Mouse (Mus musculus) embryonic facial prominence, embryonic 15.5 days (tissue): ENCODE results near the gene Npvf. TPM values are rescaled to one million over a fixed set of nuclear protein-coding genes. Genes with fewer than 3 reads are reported as not detected.
A peak's percentile ranks its signal among the peaks of the same experiment; 100 is the strongest.

Experiments
- ATAC-seq: fragments of 200-750 bp; cut with Nextera tagmentation; 2 replicates; pipeline ENCODE4 v1.8.0; 2017; ENCODE audit warnings: low read depth, moderate TSS enrichment; ENCODE audit not compliant: insufficient number of reproducible peaks, low FRiP score, low TSS enrichment
- H3K27ac ChIP-seq: fragments of 300-500 bp; sonication (generic); replicated peaks from 2 replicates; pipeline ENCODE4 v1.5.1; 2015; ENCODE audit warnings: mild to moderate bottlenecking, inconsistent platforms
- H3K27me3 ChIP-seq: fragments of 300-500 bp; sonication (generic); 2 replicates; pipeline ENCODE4 v1.6.1; 2015; ENCODE audit warnings: inconsistent platforms
- H3K36me3 ChIP-seq: fragments of 300-500 bp; sonication (generic); 2 replicates; pipeline ENCODE4 v1.6.1; 2015; ENCODE audit warnings: mild to moderate bottlenecking, inconsistent platforms
- H3K4me1 ChIP-seq: fragments of 300-500 bp; sonication (generic); 2 replicates; pipeline ENCODE4 v1.6.1; 2015; ENCODE audit warnings: inconsistent platforms
- H3K4me2 ChIP-seq: fragments of 300-500 bp; sonication (generic); replicated peaks from 2 replicates; pipeline ENCODE4 v1.6.1; 2015; ENCODE audit warnings: mild to moderate bottlenecking, inconsistent platforms
- H3K4me3 ChIP-seq: fragments of 300-500 bp; sonication (generic); replicated peaks from 2 replicates; pipeline ENCODE4 v1.5.1; 2015; ENCODE audit warnings: mild to moderate bottlenecking, inconsistent platforms
- H3K9ac ChIP-seq: fragments of 300-500 bp; sonication (generic); 2 replicates; pipeline ENCODE4 v1.6.1; 2015; ENCODE audit warnings: inconsistent platforms
- H3K9me3 ChIP-seq: fragments of 300-500 bp; sonication (generic); replicated peaks from 2 replicates; pipeline ENCODE4 v1.6.1; 2016; ENCODE audit warnings: inconsistent platforms
- WGBS: fragments of 180-500 bp; shearing (Covaris S2); methylation state at CpG from one replicate; pipeline ENCODE4 v1.1.7; 2015; 5-methylcytosine and 5-hydroxymethylcytosine counted together
- polyA plus RNA-seq: library from polyadenylated mRNA; unstranded; fragments of >200 nt; fragmentation: Nextera tagmentation; extraction: Ambion mirVana; gene quantifications from 2 replicates; pipeline ENCODE4 v1.2.1, GENCODE M21; 2015

The Npvf gene
- polyA plus RNA-seq, 1 experiment from 2014 or later: not detected

- Histone ChIP-seq H3K27ac (no peak overlapping the region), H3K27me3 (no peaks in the 10 kb centered on the region), H3K4me3 (no peak overlapping the region), H3K4me2 (no peak overlapping the region), H3K9ac (no peak overlapping the region), H3K36me3 (no peaks in the 10 kb centered on the region), H3K4me1 (peaks cover 14% of the 10 kb centered on the region), H3K9me3 (no peaks in the 10 kb centered on the region)
- no peak for ATAC-seq
- 90% methylated on average over 3 of the region's 3 CpGs for WGBS
Measured at GRCm38 (mm10) chr6:50664193-50664592, 10.0 kb upstream of the Npvf start.

GRCm38 (mm10) chr6:50662925-50663583 is 8.8 kb upstream of the Npvf start:
- Histone ChIP-seq H3K4me1 (peaks cover 17% of the 10 kb centered on the region), H3K36me3 (no peaks in the 10 kb centered on the region), H3K27me3 (no peaks in the 10 kb centered on the region), H3K4me3 (no peak overlapping the region), H3K4me2 (no peak overlapping the region), H3K27ac (no peak overlapping the region), H3K9ac (no peak overlapping the region), H3K9me3 (no peaks in the 10 kb centered on the region)
- 47% methylated on average over 12 of the region's 12 CpGs for WGBS
- no peak for ATAC-seq

- Histone ChIP-seq H3K4me3 (no peak overlapping the region), H3K4me1 (peaks cover 17% of the 10 kb centered on the region), H3K36me3 (no peaks in the 10 kb centered on the region), H3K27me3 (no peaks in the 10 kb centered on the region), H3K27ac (no peak overlapping the region), H3K9ac (no peak overlapping the region), H3K9me3 (no peaks in the 10 kb centered on the region), H3K4me2 (no peak overlapping the region)
- ATAC-seq: no peak
- WGBS: 62% methylated on average over 7 of the region's 7 CpGs
Measured at GRCm38 (mm10) chr6:50661729-50662128, 7.5 kb upstream of the Npvf start.

GRCm38 (mm10) chr6:50658466-50658865 is 4.2 kb upstream of the Npvf start:
- Histone ChIP-seq H3K9me3 (no peaks in the 10 kb centered on the region), H3K4me2 (no peak overlapping the region), H3K27me3 (no peaks in the 10 kb centered on the region), H3K9ac (no peak overlapping the region), H3K4me1 (peaks cover 17% of the 10 kb centered on the region), H3K36me3 (no peaks in the 10 kb centered on the region), H3K4me3 (no peak overlapping the region), H3K27ac (peak overlapping the region; percentile 63)
- no peak for ATAC-seq
- WGBS: 17% methylated on average over 3 of the region's 3 CpGs

GRCm38 (mm10) chr6:50658018-50658417 is 3.8 kb upstream of the Npvf start:
- peaks cover 15% of the 10 kb centered on the region for H3K4me1 ChIP-seq
- ATAC-seq: no peak
- H3K36me3 ChIP-seq: no peaks in the 10 kb centered on the region
- H3K27me3 ChIP-seq: no peaks in the 10 kb centered on the region
- H3K9ac ChIP-seq: no peak overlapping the region
- H3K27ac ChIP-seq: no peak overlapping the region
- H3K9me3 ChIP-seq: no peaks in the 10 kb centered on the region
- whole genome bisulfite sequencing: 70% methylated on average over 5 of the region's 5 CpGs
- no peak overlapping the region for H3K4me3 ChIP-seq
- H3K4me2 ChIP-seq: no peak overlapping the region

- Histone ChIP-seq H3K4me1 (peaks cover 8% of the 10 kb centered on the region), H3K9ac (no peak overlapping the region), H3K9me3 (no peaks in the 10 kb centered on the region), H3K36me3 (no peaks in the 10 kb centered on the region), H3K27ac (no peak overlapping the region), H3K4me3 (no peak overlapping the region), H3K4me2 (no peak overlapping the region), H3K27me3 (no peaks in the 10 kb centered on the region)
- ATAC-seq: no peak
- WGBS: 83% methylated on average over 1 of the region's 1 CpGs
Measured at GRCm38 (mm10) chr6:50656426-50656825, 2.2 kb upstream of the Npvf start.

GRCm38 (mm10) chr6:50655925-50656324 is 1.7 kb upstream of the Npvf start:
- ATAC-seq: no peak
- Histone ChIP-seq H3K4me2 (no peak overlapping the region), H3K9ac (no peak overlapping the region), H3K4me3 (no peak overlapping the region), H3K36me3 (no peaks in the 10 kb centered on the region), H3K9me3 (no peaks in the 10 kb centered on the region), H3K4me1 (peaks cover 4% of the 10 kb centered on the region; the same call in 1 of the 2 replicates), H3K27me3 (no peaks in the 10 kb centered on the region), H3K27ac (no peak overlapping the region)
- 80% methylated on average over 3 of the region's 3 CpGs for WGBS

GRCm38 (mm10) chr6:50647656-50648055 is 6.6 kb downstream of the Npvf start:
- Histone ChIP-seq H3K27me3 (no peaks in the 10 kb centered on the region), H3K36me3 (no peaks in the 10 kb centered on the region), H3K4me3 (no peak overlapping the region), H3K9me3 (no peaks in the 10 kb centered on the region), H3K27ac (no peak overlapping the region), H3K4me2 (no peak overlapping the region), H3K9ac (no peak overlapping the region), H3K4me1 (peaks cover 14% of the 10 kb centered on the region; the same call in 1 of the 2 replicates)
- WGBS: 63% methylated on average over 6 of the region's 6 CpGs
- no peak for ATAC-seq

- Histone ChIP-seq H3K36me3 (no peaks in the 10 kb centered on the region), H3K27me3 (no peaks in the 10 kb centered on the region), H3K9ac (no peak overlapping the region), H3K4me2 (no peak overlapping the region), H3K27ac (no peak overlapping the region), H3K9me3 (no peaks in the 10 kb centered on the region), H3K4me1 (peaks cover 14% of the 10 kb centered on the region; the same call in 1 of the 2 replicates), H3K4me3 (no peak overlapping the region)
- no peak for ATAC-seq
- 52% methylated on average over 3 of the region's 3 CpGs for WGBS
Measured at GRCm38 (mm10) chr6:50646659-50647058, 7.6 kb downstream of the Npvf start.

GRCm38 (mm10) chr6:50644701-50645100 is 9.5 kb downstream of the Npvf start:
- no peak for ATAC-seq
- Histone ChIP-seq H3K9me3 (no peaks in the 10 kb centered on the region), H3K4me3 (no peak overlapping the region), H3K27ac (no peak overlapping the region), H3K4me1 (peaks cover 18% of the 10 kb centered on the region; the same call in 1 of the 2 replicates), H3K9ac (no peak overlapping the region), H3K36me3 (no peaks in the 10 kb centered on the region), H3K4me2 (no peak overlapping the region), H3K27me3 (no peaks in the 10 kb centered on the region)
- WGBS: 41% methylated on average over 3 of the region's 3 CpGs

- Histone ChIP-seq H3K27me3 (no peaks in the 10 kb centered on the region), H3K4me3 (no peak overlapping the region), H3K9me3 (no peaks in the 10 kb centered on the region), H3K27ac (no peak overlapping the region), H3K4me1 (peaks cover 18% of the 10 kb centered on the region; the same call in 1 of the 2 replicates), H3K4me2 (no peak overlapping the region), H3K9ac (no peak overlapping the region), H3K36me3 (no peaks in the 10 kb centered on the region)
- no peak for ATAC-seq
- 30% methylated on average over 5 of the region's 5 CpGs for WGBS
Measured at GRCm38 (mm10) chr6:50641898-50642297, 12.3 kb downstream of the Npvf start.

- no peaks in the 10 kb centered on the region for H3K9me3 ChIP-seq
- H3K27ac ChIP-seq: no peak overlapping the region
- H3K4me3 ChIP-seq: no peak overlapping the region
- H3K4me1 ChIP-seq: peaks cover 18% of the 10 kb centered on the region; the same call in 1 of the 2 replicates
- WGBS: 59% methylated on average over 4 of the region's 4 CpGs
- no peak overlapping the region for H3K9ac ChIP-seq
- H3K27me3 ChIP-seq: no peaks in the 10 kb centered on the region
- H3K4me2 ChIP-seq: no peak overlapping the region
- ATAC-seq: no peak
- H3K36me3 ChIP-seq: no peaks in the 10 kb centered on the region
Measured at GRCm38 (mm10) chr6:50640377-50640776, 13.9 kb downstream of the Npvf start.
